Mouse (Mus musculus) thymus, adult 2 months (tissue): ENCODE data around the gene Fntb. TPM values are rescaled to one million over a fixed set of nuclear protein-coding genes. Genes with fewer than 3 reads are reported as not detected.

Experiments used
- DNase-seq: peaks from one replicate; pipeline ENCODE4 v3.0.0; 2021
- H3K27ac ChIP-seq: fragments of 200-500 bp; 2 replicates; pipeline ENCODE4 v1.5.1; 2012; ENCODE audit warnings: low read length, control low read depth; ENCODE audit not compliant: control insufficient read depth, insufficient read depth
- H3K27me3 ChIP-seq: fragments of 200-500 bp; 2 replicates; pipeline ENCODE4 v1.6.1; 2012; ENCODE audit warnings: mild to moderate bottlenecking, low read length, moderate library complexity, mixed read lengths; ENCODE audit not compliant: control insufficient read depth, insufficient read depth
- H3K36me3 ChIP-seq: fragments of 200-500 bp; 2 replicates; pipeline ENCODE4 v1.6.1; 2012; ENCODE audit warnings: mild to moderate bottlenecking, low read length, moderate library complexity; ENCODE audit not compliant: control insufficient read depth, insufficient read depth
- H3K4me1 ChIP-seq: fragments of 200-500 bp; replicated peaks from 2 replicates; pipeline ENCODE4 v1.6.1; 2012; ENCODE audit warnings: low read length; ENCODE audit not compliant: control insufficient read depth, insufficient read depth
- H3K4me3 ChIP-seq: fragments of 200-500 bp; 2 replicates; pipeline ENCODE4 v1.5.1; 2012; ENCODE audit warnings: mild to moderate bottlenecking, low read length, control low read depth, moderate library complexity; ENCODE audit not compliant: control insufficient read depth, insufficient read depth
- CTCF ChIP-seq: fragments of 200-500 bp; IDR thresholded peaks from 2 replicates; pipeline ENCODE4 v1.5.1; 2012; ENCODE audit warnings: mild to moderate bottlenecking, control low read depth, low read length, moderate library complexity, borderline replicate concordance; ENCODE audit not compliant: control insufficient read depth, poor library complexity, insufficient read depth; ENCODE audit errors: extremely low read depth
- POLR2A ChIP-seq: fragments of 200-500 bp; IDR thresholded peaks from 2 replicates; pipeline ENCODE4 v1.6.1; 2012; ENCODE audit warnings: mild to moderate bottlenecking, low read length, control low read depth, moderate library complexity; ENCODE audit not compliant: control insufficient read depth, poor library complexity, insufficient read depth; ENCODE audit errors: extremely low read depth
- WGBS: fragments of 180-500 bp; shearing (Covaris S2); methylation state at CpG from one replicate; pipeline ENCODE4 v1.1.7; 2018; 5-methylcytosine and 5-hydroxymethylcytosine counted together
- polyA plus RNA-seq: library from polyadenylated mRNA; depleted of rRNA; stranded (reverse); fragments of >200 nt; gene quantifications from 2 replicates; pipeline ENCODE4 v1.2.3, GENCODE M21; 2012

The Fntb gene
- polyA plus RNA-seq, 1 experiment: 51.3 TPM

DNA sequence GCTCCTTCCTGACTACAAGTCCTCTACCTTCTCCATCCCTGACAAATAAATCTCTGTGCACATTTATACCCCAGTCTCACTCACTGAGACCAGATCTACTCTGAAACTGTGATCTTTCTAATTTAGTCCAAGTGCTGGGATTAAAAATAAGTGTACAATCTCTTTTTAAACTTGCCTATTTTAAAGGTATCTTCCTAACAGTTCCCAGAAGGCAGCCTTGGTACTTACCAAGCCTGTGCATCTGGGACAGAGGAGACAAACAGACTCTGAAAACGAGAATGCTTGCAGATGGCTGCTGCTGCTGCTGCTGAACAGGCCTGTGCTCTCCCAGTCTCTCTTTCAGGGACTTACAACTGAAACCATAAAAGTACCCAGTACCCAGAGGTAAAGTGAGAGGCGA is 177.1 kb downstream of the Fntb start:
- 86% methylated on average over 2 of the region's 2 CpGs for WGBS
- Histone ChIP-seq H3K4me3 (no peak overlapping the region), H3K27me3 (no peaks in the 10 kb centered on the region), H3K27ac (no peak overlapping the region), H3K4me1 (no peaks in the 10 kb centered on the region), H3K36me3 (peaks cover 77% of the 10 kb centered on the region)
- no peak for TF ChIP-seq POLR2A
- no peak for TF ChIP-seq CTCF
- no peak for DNase-seq

GRCm38 (mm10) chr12:76943046-76943445 is 177.7 kb downstream of the Fntb start:
- TF ChIP-seq CTCF: no peak
- no peaks in the 10 kb centered on the region for H3K27me3 ChIP-seq
- H3K4me3 ChIP-seq: no peak overlapping the region
- no peak for DNase-seq
- no peak overlapping the region for H3K27ac ChIP-seq
- H3K36me3 ChIP-seq: peaks cover 77% of the 10 kb centered on the region
- no peaks in the 10 kb centered on the region for H3K4me1 ChIP-seq
- WGBS: 31% methylated on average over 3 of the region's 3 CpGs

GRCm38 (mm10) chr12:76943466-76943865 is 178.1 kb downstream of the Fntb start:
- no peak for DNase-seq
- Histone ChIP-seq H3K4me3 (no peak overlapping the region), H3K4me1 (no peaks in the 10 kb centered on the region), H3K27ac (no peak overlapping the region), H3K27me3 (no peaks in the 10 kb centered on the region), H3K36me3 (peaks cover 77% of the 10 kb centered on the region)
- TF ChIP-seq POLR2A: no peak
- TF ChIP-seq CTCF: no peak
- 92% methylated on average over 6 of the region's 6 CpGs for WGBS

GRCm38 (mm10) chr12:76947487-76947886 is 182.1 kb downstream of the Fntb start:
- no peak overlapping the region for H3K4me3 ChIP-seq
- TF ChIP-seq CTCF: no peak
- TF ChIP-seq POLR2A: no peak
- 100% methylated on average over 3 of the region's 3 CpGs for WGBS
- no peak for DNase-seq
- H3K27ac ChIP-seq: no peak overlapping the region
- H3K4me1 ChIP-seq: no peaks in the 10 kb centered on the region
- H3K27me3 ChIP-seq: no peaks in the 10 kb centered on the region
- H3K36me3 ChIP-seq: peaks cover 77% of the 10 kb centered on the region

DNA sequence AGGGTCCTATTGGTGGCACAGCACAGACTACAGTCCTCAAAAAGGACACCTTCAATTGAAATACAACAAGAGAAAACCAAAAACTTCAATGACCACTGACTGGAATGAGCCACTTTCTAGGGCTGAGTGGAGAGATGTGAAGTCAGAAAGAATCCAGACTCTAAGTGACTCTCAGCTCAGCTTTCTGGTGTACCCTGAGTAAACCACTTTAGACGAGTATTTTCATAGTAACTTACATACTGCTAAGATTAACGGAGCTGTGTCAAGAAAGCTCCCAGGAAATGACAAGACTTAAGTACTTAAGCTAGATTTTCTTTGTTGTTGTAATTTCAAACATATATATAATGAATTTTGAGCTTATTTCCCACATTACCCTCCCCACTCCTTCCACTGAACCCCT is 182.8 kb downstream of the Fntb start:
- WGBS: 93% methylated on average over 2 of the region's 2 CpGs
- Histone ChIP-seq H3K36me3 (peaks cover 79% of the 10 kb centered on the region), H3K27ac (no peak overlapping the region), H3K4me1 (no peaks in the 10 kb centered on the region), H3K4me3 (no peak overlapping the region), H3K27me3 (no peaks in the 10 kb centered on the region)
- no peak for DNase-seq
- TF ChIP-seq POLR2A (no peak), CTCF (no peak)

GRCm38 (mm10) chr12:76948781-76949180 is 183.4 kb downstream of the Fntb start:
- no peak overlapping the region for H3K27ac ChIP-seq
- no peak for DNase-seq
- TF ChIP-seq CTCF: no peak
- no peak for TF ChIP-seq POLR2A
- no peaks in the 10 kb centered on the region for H3K27me3 ChIP-seq
- H3K4me3 ChIP-seq: no peak overlapping the region
- peaks cover 78% of the 10 kb centered on the region for H3K36me3 ChIP-seq
- no peaks in the 10 kb centered on the region for H3K4me1 ChIP-seq
- 90% methylated on average over 3 of the region's 3 CpGs for WGBS

GRCm38 (mm10) chr12:76950330-76950729 is 184.9 kb downstream of the Fntb start:
- H3K4me3 ChIP-seq: no peak overlapping the region
- H3K4me1 ChIP-seq: no peaks in the 10 kb centered on the region
- H3K36me3 ChIP-seq: peaks cover 85% of the 10 kb centered on the region
- no peak for DNase-seq
- WGBS: 82% methylated on average over 5 of the region's 5 CpGs
- H3K27ac ChIP-seq: no peak overlapping the region
- TF ChIP-seq POLR2A (no peak), CTCF (no peak)
- H3K27me3 ChIP-seq: no peaks in the 10 kb centered on the region
